Mouse (Mus musculus): Measurements from ENCODE around the gene 2810459M11Rik. TPM values are rescaled to one million over a fixed set of nuclear protein-coding genes. Genes with fewer than 3 reads are reported as not detected.
A peak's percentile ranks its signal among the peaks of the same experiment; 100 is the strongest.

Gene 2810459M11Rik
- 0.21 TPM in 1 of 3 replicates, not detected in the others for total RNA-seq (2017)

GRCm38 (mm10) chr1:86045848-86046805, at the start of gene 2810459M11Rik:
TSS of gene 2810459M11Rik (plus strand) at chr1:86045863.
- no peak for ATAC-seq (replicated peaks; ENCODE audit: insufficient number of reproducible peaks, low FRiP score, low TSS enrichment, poor library complexity, severe bottlenecking)

GRCm38 (mm10) chr1:85997221-85997620, 48.4 kb upstream of the 2810459M11Rik start:
- no peak for ATAC-seq (replicated peaks; ENCODE audit: insufficient number of reproducible peaks, low FRiP score, low TSS enrichment, poor library complexity, severe bottlenecking)

- peak; percentile 35 for ATAC-seq (replicated peaks; ENCODE audit: insufficient number of reproducible peaks, low FRiP score, low TSS enrichment, poor library complexity, severe bottlenecking)
Measured at GRCm38 (mm10) chr1:85998012-85998411, 47.7 kb upstream of the 2810459M11Rik start.

GRCm38 (mm10) chr1:85999853-86000570, 45.7 kb upstream of the 2810459M11Rik start:
- no peak for ATAC-seq (replicated peaks; ENCODE audit: insufficient number of reproducible peaks, low FRiP score, low TSS enrichment, poor library complexity, severe bottlenecking)

GRCm38 (mm10) chr1:86005540-86005939, 40.1 kb upstream of the 2810459M11Rik start:
- no peak for ATAC-seq (replicated peaks; ENCODE audit: insufficient number of reproducible peaks, low FRiP score, low TSS enrichment, poor library complexity, severe bottlenecking)

GRCm38 (mm10) chr1:86006040-86006439, 39.6 kb upstream of the 2810459M11Rik start:
- no peak for ATAC-seq (replicated peaks; ENCODE audit: insufficient number of reproducible peaks, low FRiP score, low TSS enrichment, poor library complexity, severe bottlenecking)

GRCm38 (mm10) chr1:86007778-86008177, 37.9 kb upstream of the 2810459M11Rik start:
- ATAC-seq (replicated peaks; ENCODE audit: insufficient number of reproducible peaks, low FRiP score, low TSS enrichment, poor library complexity, severe bottlenecking): peak; percentile 84

GRCm38 (mm10) chr1:86015758-86016157, 29.9 kb upstream of the 2810459M11Rik start:
- peak; percentile 90; the same call in 1 of the 2 replicates for ATAC-seq (replicated peaks; ENCODE audit: insufficient number of reproducible peaks, low FRiP score, low TSS enrichment, poor library complexity, severe bottlenecking)

GRCm38 (mm10) chr1:86016516-86016915, 29.1 kb upstream of the 2810459M11Rik start, which contains the start of gene Spata3:
TSS of gene Spata3 (plus strand) at chr1:86016816.
- ATAC-seq (replicated peaks; ENCODE audit: insufficient number of reproducible peaks, low FRiP score, low TSS enrichment, poor library complexity, severe bottlenecking): no peak

- no peak; the same call in 1 of the 2 replicates for ATAC-seq (replicated peaks; ENCODE audit: insufficient number of reproducible peaks, low FRiP score, low TSS enrichment, poor library complexity, severe bottlenecking)
Measured at GRCm38 (mm10) chr1:86018235-86019055, 27.2 kb upstream of the 2810459M11Rik start.

GRCm38 (mm10) chr1:86021365-86021989, 24.2 kb upstream of the 2810459M11Rik start:
- ATAC-seq (replicated peaks; ENCODE audit: insufficient number of reproducible peaks, low FRiP score, low TSS enrichment, poor library complexity, severe bottlenecking): no peak

- no peak for ATAC-seq (replicated peaks; ENCODE audit: insufficient number of reproducible peaks, low FRiP score, low TSS enrichment, poor library complexity, severe bottlenecking)
Measured at GRCm38 (mm10) chr1:86032273-86032987, 13.2 kb upstream of the 2810459M11Rik start.

GRCm38 (mm10) chr1:86038191-86038951, 7.3 kb upstream of the 2810459M11Rik start:
- no peak for ATAC-seq (replicated peaks; ENCODE audit: insufficient number of reproducible peaks, low FRiP score, low TSS enrichment, poor library complexity, severe bottlenecking)

- ATAC-seq (replicated peaks; ENCODE audit: insufficient number of reproducible peaks, low FRiP score, low TSS enrichment, poor library complexity, severe bottlenecking): no peak
Measured at GRCm38 (mm10) chr1:86040131-86040530, 5.5 kb upstream of the 2810459M11Rik start.

GRCm38 (mm10) chr1:86040817-86041216, 4.8 kb upstream of the 2810459M11Rik start:
- ATAC-seq (replicated peaks; ENCODE audit: insufficient number of reproducible peaks, low FRiP score, low TSS enrichment, poor library complexity, severe bottlenecking): no peak

GRCm38 (mm10) chr1:86045056-86045455, 607 bp upstream of the 2810459M11Rik start:
- ATAC-seq (replicated peaks; ENCODE audit: insufficient number of reproducible peaks, low FRiP score, low TSS enrichment, poor library complexity, severe bottlenecking): no peak

All from monocyte, adult 5-6 weeks (primary cell).